Mouse (Mus musculus): ENCODE data around the gene Ccm2. TPM values are rescaled to one million over a fixed set of nuclear protein-coding genes. Genes with fewer than 3 reads are reported as not detected.

Ccm2 gene
- polyA plus RNA-seq, 1 experiment: 29.6 TPM

DNA sequence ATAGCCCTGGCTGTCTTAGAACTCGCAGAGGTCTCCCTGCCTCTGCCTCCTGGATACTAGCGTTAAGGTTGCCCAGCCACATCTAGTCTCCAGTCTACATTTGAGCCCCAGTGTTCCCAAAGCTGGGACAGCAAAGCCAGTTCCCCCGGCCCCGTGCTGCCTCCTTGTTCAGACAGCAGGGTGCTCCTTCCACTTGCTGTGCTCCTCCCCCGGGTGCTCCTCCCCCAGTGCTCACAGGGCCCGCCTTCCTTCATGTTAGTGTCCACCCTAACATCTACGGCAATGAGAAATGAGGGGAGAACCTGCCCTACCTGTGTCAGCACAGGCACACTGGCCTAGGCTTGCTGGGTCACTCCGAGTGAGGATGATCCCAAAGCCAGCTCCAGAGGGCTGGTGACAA, 39.1 kb downstream of the Ccm2 start:
- Histone ChIP-seq H3K27ac (replicated peaks; ENCODE audit: low read depth, low read length) (no peak overlapping the region), H3K4me1 (ENCODE audit: control insufficient read depth, insufficient read depth, insufficient read length, low read length) (peaks cover 4% of the 10 kb centered on the region; the same call in 1 of the 2 replicates), H3K4me3 (ENCODE audit: insufficient read depth, low read depth, low read length) (no peak overlapping the region)

DNA sequence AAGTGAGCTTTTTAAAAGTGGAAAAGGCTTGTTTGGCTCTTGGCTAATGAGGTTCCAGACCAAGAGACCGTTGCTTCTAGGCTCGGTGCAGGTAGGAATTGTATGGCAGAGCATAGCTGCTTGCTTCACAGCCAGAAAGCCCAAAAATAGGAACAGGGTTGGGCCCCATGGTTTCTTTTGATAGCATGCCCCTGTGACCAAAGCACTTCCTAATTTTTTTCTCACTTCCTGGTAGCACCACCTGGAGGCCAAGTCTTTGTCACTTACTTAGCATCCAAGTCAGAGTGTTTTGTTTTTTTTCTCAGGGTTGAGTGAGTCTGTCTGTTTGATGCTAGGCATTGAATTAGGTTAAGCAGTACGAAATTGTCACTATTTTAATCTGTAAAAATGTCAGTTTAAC, 40.0 kb downstream of the Ccm2 start:
- Histone ChIP-seq H3K4me1 (ENCODE audit: control insufficient read depth, insufficient read depth, insufficient read length, low read length) (peaks cover 4% of the 10 kb centered on the region; the same call in 1 of the 2 replicates), H3K27ac (replicated peaks; ENCODE audit: low read depth, low read length) (no peak overlapping the region), H3K4me3 (ENCODE audit: insufficient read depth, low read depth, low read length) (no peak overlapping the region)

DNA sequence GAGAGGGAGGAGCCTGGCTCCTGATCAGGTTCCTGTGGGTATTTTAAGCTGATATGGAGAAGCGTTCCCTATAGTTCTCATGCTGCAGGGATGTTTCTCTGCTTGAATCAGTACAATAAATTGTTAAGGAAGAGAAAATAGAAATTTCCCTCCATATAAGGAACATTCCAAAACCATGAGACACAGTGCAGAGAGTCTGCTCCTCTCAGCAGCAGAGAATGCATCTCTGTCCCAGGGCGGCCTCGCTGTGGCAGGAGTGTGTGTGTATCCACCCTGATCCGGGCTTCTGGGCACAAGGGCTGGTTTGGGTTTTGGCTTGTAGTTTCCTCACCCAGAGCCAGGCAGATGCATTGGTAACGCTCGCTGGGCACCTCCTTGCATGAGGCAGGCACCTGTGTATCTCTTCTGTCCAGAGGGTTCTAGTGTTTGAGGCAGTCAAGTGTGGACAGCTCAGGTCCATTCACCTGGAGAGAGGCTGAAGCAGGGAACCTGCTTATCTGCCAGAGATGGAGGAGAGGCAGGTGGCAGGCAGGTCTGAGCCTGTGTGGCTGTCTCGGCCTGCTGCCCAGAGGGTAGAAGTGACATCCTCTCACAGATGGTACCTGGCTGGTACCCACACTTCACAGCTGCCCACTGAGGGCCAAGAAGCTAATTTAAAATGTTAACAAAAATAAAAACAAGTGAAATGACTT, 40.7 kb downstream of the Ccm2 start:
- Histone ChIP-seq H3K4me3 (ENCODE audit: insufficient read depth, low read depth, low read length) (no peak overlapping the region), H3K27ac (replicated peaks; ENCODE audit: low read depth, low read length) (no peak overlapping the region), H3K4me1 (ENCODE audit: control insufficient read depth, insufficient read depth, insufficient read length, low read length) (peaks cover 4% of the 10 kb centered on the region; the same call in 1 of the 2 replicates)

DNA sequence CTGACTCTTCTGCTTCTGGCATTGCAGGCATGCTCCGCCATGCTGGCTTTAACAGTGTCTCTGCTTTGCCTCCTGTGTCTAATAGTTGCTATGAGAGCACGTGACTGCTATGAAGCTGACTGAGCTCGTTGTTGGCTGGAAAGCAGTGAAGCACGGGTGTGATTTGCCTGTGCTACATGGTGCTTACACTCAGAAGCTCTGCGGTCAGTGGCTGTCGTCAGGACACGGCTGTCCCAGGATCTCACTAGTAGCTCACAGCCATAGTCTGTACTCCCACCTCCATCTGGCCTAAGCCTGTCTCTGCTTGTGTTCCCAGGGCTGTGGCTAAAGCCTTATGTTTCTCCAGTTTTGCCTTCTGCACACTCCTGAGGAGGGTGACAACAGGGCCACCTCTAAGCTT, 41.6 kb downstream of the Ccm2 start:
- Histone ChIP-seq H3K4me3 (ENCODE audit: insufficient read depth, low read depth, low read length) (no peak overlapping the region), H3K4me1 (ENCODE audit: control insufficient read depth, insufficient read depth, insufficient read length, low read length) (peaks cover 4% of the 10 kb centered on the region; the same call in 1 of the 2 replicates), H3K27ac (replicated peaks; ENCODE audit: low read depth, low read length) (no peak overlapping the region)

- H3K27ac ChIP-seq (replicated peaks; ENCODE audit: low read depth, low read length): no peak overlapping the region
- peaks cover 4% of the 10 kb centered on the region; the same call in 1 of the 2 replicates for H3K4me1 ChIP-seq (ENCODE audit: control insufficient read depth, insufficient read depth, insufficient read length, low read length)
Observed at GRCm38 (mm10) chr11:6589838-6590237, 43.2 kb downstream of the Ccm2 start.

DNA sequence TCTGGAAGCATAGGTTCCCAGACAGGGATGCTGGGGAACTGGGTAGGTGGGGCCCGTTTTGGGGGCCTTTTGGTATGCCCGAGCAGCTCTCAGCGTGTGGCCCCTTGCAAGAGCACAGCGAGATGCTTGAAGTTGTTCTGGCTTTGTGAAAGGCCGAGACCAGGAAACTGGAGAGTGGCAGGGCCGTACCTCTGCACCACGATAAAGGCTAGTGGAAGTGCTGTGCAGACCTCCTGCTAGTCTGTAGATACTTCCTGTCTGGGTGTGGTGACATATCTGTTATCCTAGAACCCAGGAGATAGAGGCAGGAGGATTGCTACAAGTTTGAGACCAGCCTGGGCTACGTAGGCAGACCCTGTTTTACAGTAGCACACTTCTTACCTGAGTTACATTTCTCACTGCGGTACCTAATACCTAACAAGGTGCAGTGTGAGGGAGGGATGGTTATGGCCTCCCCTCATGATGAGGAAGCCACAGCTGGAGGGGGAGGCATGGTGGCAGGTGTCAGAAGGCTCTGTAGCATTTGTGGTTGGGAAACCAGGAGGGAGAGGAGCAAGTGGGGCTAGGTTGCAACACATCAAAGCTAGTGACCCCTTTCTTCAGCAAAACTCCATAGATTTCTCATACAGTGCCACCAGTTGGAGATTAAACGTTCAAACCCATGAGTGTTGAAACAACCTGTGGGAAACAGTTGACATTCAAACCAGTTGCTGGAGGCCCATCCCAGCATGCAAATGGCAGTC, 44.4 kb downstream of the Ccm2 start:
- H3K4me1 ChIP-seq (ENCODE audit: control insufficient read depth, insufficient read depth, insufficient read length, low read length): no peaks in the 10 kb centered on the region
- H3K27ac ChIP-seq (replicated peaks; ENCODE audit: low read depth, low read length): no peak overlapping the region
- H3K4me3 ChIP-seq (ENCODE audit: insufficient read depth, low read depth, low read length): no peak overlapping the region

More at GRCm38 (mm10) chr11:6589838-6590237, 43.2 kb downstream of the Ccm2 start:
- H3K4me3 ChIP-seq (ENCODE audit: insufficient read depth, low read depth, low read length): no peak overlapping the region

DNA sequence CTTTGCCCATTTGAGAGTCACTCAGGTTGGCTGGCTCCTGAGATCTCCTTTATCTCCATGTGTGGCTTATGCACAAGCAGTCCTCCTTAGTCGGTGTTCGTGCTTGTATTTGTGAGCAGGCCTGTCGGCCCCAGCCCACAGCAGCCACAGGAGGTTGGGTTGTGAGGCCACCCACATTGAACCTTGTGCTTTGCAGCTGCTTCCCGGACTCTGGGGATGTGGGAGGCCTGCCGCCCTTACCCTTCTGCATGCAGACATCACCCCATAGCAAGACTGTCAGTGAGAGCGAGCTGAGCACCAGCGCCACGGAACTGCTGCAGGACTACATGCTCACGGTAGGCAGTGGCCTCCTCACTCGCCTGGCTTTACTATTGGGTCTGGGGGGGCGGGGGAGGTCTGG, 46.7 kb downstream of the Ccm2 start:
- H3K27ac ChIP-seq (replicated peaks; ENCODE audit: low read depth, low read length): no peak overlapping the region
- H3K4me3 ChIP-seq (ENCODE audit: insufficient read depth, low read depth, low read length): no peak overlapping the region
- H3K4me1 ChIP-seq (ENCODE audit: control insufficient read depth, insufficient read depth, insufficient read length, low read length): no peaks in the 10 kb centered on the region

DNA sequence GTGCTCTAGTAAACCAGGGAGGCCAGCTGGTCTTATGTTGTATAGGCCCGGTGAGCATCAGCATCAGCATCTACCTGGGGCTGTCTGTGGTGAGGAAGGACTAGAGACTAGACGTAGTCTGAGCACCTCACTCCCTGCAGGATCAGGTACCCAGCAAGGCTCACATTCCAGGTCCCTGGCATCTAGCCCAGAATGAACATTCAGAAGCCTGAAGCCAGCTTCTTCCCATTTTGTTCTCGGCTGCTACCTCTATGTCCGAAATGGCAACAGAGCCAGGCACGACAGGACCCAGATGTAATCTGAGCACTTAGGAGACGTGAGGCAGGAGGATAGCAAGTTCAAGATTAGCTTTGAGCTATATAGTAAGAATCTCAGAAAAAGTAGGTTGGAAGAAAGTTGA, 48.2 kb downstream of the Ccm2 start:
- Histone ChIP-seq H3K27ac (replicated peaks; ENCODE audit: low read depth, low read length) (no peak overlapping the region), H3K4me1 (ENCODE audit: control insufficient read depth, insufficient read depth, insufficient read length, low read length) (no peaks in the 10 kb centered on the region), H3K4me3 (ENCODE audit: insufficient read depth, low read depth, low read length) (no peak overlapping the region)

GRCm38 (mm10) chr11:6595339-6595738, 48.7 kb downstream of the Ccm2 start:
- H3K27ac ChIP-seq (replicated peaks; ENCODE audit: low read depth, low read length): no peak overlapping the region
- H3K4me1 ChIP-seq (ENCODE audit: control insufficient read depth, insufficient read depth, insufficient read length, low read length): no peaks in the 10 kb centered on the region
- no peak overlapping the region for H3K4me3 ChIP-seq (ENCODE audit: insufficient read depth, low read depth, low read length)

GRCm38 (mm10) chr11:6596205-6596604, 49.5 kb downstream of the Ccm2 start:
- no peaks in the 10 kb centered on the region for H3K4me1 ChIP-seq (ENCODE audit: control insufficient read depth, insufficient read depth, insufficient read length, low read length)
- H3K4me3 ChIP-seq (ENCODE audit: insufficient read depth, low read depth, low read length): no peak overlapping the region
- H3K27ac ChIP-seq (replicated peaks; ENCODE audit: low read depth, low read length): no peak overlapping the region

- Histone ChIP-seq H3K4me1 (ENCODE audit: control insufficient read depth, insufficient read depth, insufficient read length, low read length) (no peaks in the 10 kb centered on the region), H3K4me3 (ENCODE audit: insufficient read depth, low read depth, low read length) (no peak overlapping the region), H3K27ac (replicated peaks; ENCODE audit: low read depth, low read length) (no peak overlapping the region)
Observed at GRCm38 (mm10) chr11:6596616-6597015, 49.9 kb downstream of the Ccm2 start.

DNA sequence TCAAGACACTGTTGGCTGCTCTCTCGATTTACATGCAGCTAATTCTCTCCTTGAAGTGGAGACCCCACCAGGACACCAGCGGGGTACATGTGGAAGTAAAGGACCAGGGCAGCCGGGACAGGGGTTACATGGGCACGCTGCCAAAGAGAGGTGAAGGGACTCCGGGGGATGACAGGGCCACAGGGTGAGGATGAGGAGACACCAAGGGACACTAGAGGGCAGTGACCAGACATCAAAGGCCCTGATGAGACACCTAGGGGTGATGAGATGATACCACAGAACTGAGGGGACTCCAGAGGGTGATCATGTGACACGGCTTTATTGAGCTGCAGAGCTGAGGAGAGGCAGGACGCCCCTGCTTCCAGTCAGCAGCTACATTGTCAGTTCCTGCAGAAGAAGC, 50.8 kb downstream of the Ccm2 start:
- H3K4me1 ChIP-seq (ENCODE audit: control insufficient read depth, insufficient read depth, insufficient read length, low read length): no peaks in the 10 kb centered on the region
- H3K4me3 ChIP-seq (ENCODE audit: insufficient read depth, low read depth, low read length): no peak overlapping the region

GRCm38 (mm10) chr11:6598191-6598889, 51.7 kb downstream of the Ccm2 start:
- H3K27ac ChIP-seq (replicated peaks; ENCODE audit: low read depth, low read length): no peak overlapping the region

More for the DNA sequence above, 50.8 kb downstream of the Ccm2 start:
- H3K27ac ChIP-seq (replicated peaks; ENCODE audit: low read depth, low read length): no peak overlapping the region

GRCm38 (mm10) chr11:6599011-6599681, 52.5 kb downstream of the Ccm2 start:
- Histone ChIP-seq H3K27ac (replicated peaks; ENCODE audit: low read depth, low read length) (no peak overlapping the region), H3K4me3 (ENCODE audit: insufficient read depth, low read depth, low read length) (no peak overlapping the region), H3K4me1 (ENCODE audit: control insufficient read depth, insufficient read depth, insufficient read length, low read length) (no peaks in the 10 kb centered on the region; the same call in 1 of the 2 replicates)

More at GRCm38 (mm10) chr11:6598191-6598889, 51.7 kb downstream of the Ccm2 start:
- no peaks in the 10 kb centered on the region for H3K4me1 ChIP-seq (ENCODE audit: control insufficient read depth, insufficient read depth, insufficient read length, low read length)
- H3K4me3 ChIP-seq (ENCODE audit: insufficient read depth, low read depth, low read length): no peak overlapping the region

DNA sequence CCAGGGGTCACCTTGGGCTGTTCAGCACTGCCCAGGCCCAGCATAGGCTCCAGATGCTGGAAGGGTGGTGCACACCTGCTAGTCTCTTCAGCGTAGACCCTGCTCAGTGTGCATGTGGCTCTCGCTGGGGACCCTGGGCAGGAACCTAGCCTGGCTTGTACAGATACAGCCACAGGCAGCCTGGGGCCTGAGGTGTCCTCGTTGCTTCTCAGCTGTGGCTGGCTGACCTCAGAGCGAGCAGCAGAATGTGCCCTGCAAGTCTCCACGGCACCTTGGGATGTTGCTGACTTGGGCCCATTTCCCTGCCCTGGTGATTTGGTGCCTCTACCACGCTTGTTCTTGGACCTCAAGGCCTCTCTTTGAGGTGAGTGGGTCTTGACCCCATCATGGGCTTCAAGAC, 53.1 kb downstream of the Ccm2 start:
- Histone ChIP-seq H3K4me1 (ENCODE audit: control insufficient read depth, insufficient read depth, insufficient read length, low read length) (no peaks in the 10 kb centered on the region; the same call in 1 of the 2 replicates), H3K27ac (replicated peaks; ENCODE audit: low read depth, low read length) (no peak overlapping the region), H3K4me3 (ENCODE audit: insufficient read depth, low read depth, low read length) (no peak overlapping the region)
